ENCODE assay signal across 23 mouse cellular contexts in genomic region chr19:27967590-27967989, GRCm38 (mm10). TPM values are rescaled to one million over a fixed set of nuclear protein-coding genes. Genes with fewer than 3 reads are reported as not detected.
A peak's percentile ranks its signal among the peaks of the same experiment; 100 is the strongest.
DNase-seq lines count a peak whose midpoint lies in the region; ATAC-seq and TF ChIP-seq lines count a peak whose summit lies in the region.
"Had no signal": no experiment of that assay in that cellular context is flagged by ENCODE, and none has a peak within 500 bp of the region (broad histone marks: within the 10 kb centered on the region; RNA-seq: fewer than 3 reads in every experiment).

No protein-coding gene starts in this region.

- TF ChIP-seq POLR2A in thymus, adult 2 months (IDR thresholded peaks at IDR 0.05; ENCODE audit: control insufficient read depth, extremely low read depth, insufficient read depth, low read length, poor library complexity), result no peak

- H3K9me3 ChIP-seq in forebrain, embryonic 15.5 days, result no peaks in the 10 kb centered on the region
- H3K9me3 ChIP-seq: embryonic facial prominence, embryonic 15.5 days; forebrain, embryonic 10.5 days; heart, embryonic 15.5 days; limb, embryonic 12.5 days; liver, embryonic 15.5 days; megakaryocyte, embryonic 14.5 days; neural tube, embryonic 13.5 days had no signal

- DNase-seq in thymus, adult 2 months, result peak; percentile 21
- no peak for DNase-seq in thymus, adult 18-20 months
- peak; percentile 20 for DNase-seq in c-Kit-positive CD71-positive TER-119-negative erythroid progenitor cells, embryonic 14.5 days (ENCODE audit: low read depth)
- DNase-seq in thymus, postnatal 4 days, result peak; percentile 18
- no peak for DNase-seq in adrenal gland, adult 8-10 months
- DNase-seq in gastrocnemius, postnatal 10 days, result no peak
- DNase-seq: adrenal gland, postnatal 14 days; cerebellum, adult 9-11 months; embryo, embryonic 11 days; right cerebral cortex, postnatal 14 days had no signal

- no peaks in the 10 kb centered on the region for H3K27me3 ChIP-seq in thymus, adult 2 months (ENCODE audit: control insufficient read depth, insufficient read depth, low read length)
- no peaks in the 10 kb centered on the region for H3K27me3 ChIP-seq in forebrain, embryonic 15.5 days
- H3K27me3 ChIP-seq: embryonic facial prominence, embryonic 15.5 days; heart, embryonic 15.5 days; limb, embryonic 12.5 days; liver, embryonic 15.5 days; megakaryocyte, embryonic 14.5 days; neural tube, embryonic 13.5 days had no signal

- TF ChIP-seq CTCF in thymus, adult 2 months (IDR thresholded peaks at IDR 0.05; ENCODE audit: borderline replicate concordance, control insufficient read depth, extremely low read depth, insufficient read depth, low read length, poor library complexity), result no peak

- H3K36me3 ChIP-seq in thymus, adult 2 months (ENCODE audit: control insufficient read depth, insufficient read depth, low read length), result no peaks in the 10 kb centered on the region
- 0 out of 2 replicates have a peak, but pooled peaks cover 5% of the 10 kb centered on the region for H3K36me3 ChIP-seq in forebrain, embryonic 15.5 days
- H3K36me3 ChIP-seq: heart, embryonic 15.5 days; liver, embryonic 15.5 days had no signal

- H3K4me3 ChIP-seq in thymus, adult 2 months (ENCODE audit: control insufficient read depth, insufficient read depth, low read length), result no peak overlapping the region
- H3K4me3 ChIP-seq in forebrain, embryonic 15.5 days, result no peak overlapping the region
- H3K4me3 ChIP-seq: embryonic facial prominence, embryonic 15.5 days; forebrain, embryonic 10.5 days; heart, embryonic 15.5 days; layer of hippocampus, adult 2 months; limb, embryonic 12.5 days; liver, embryonic 15.5 days; megakaryocyte, embryonic 14.5 days; neural tube, embryonic 13.5 days had no signal

- H3K4me2 ChIP-seq in forebrain, embryonic 15.5 days (replicated peaks), result no peak overlapping the region
- H3K4me2 ChIP-seq: embryonic facial prominence, embryonic 15.5 days; heart, embryonic 15.5 days; limb, embryonic 12.5 days; liver, embryonic 15.5 days; neural tube, embryonic 13.5 days had no signal

- H3K4me1 ChIP-seq in thymus, adult 2 months (replicated peaks; ENCODE audit: control insufficient read depth, insufficient read depth, low read length), result peaks cover 2% of the 10 kb centered on the region; the same call in 1 of the 2 replicates
- no peaks in the 10 kb centered on the region for H3K4me1 ChIP-seq in forebrain, embryonic 15.5 days
- H3K4me1 ChIP-seq: embryonic facial prominence, embryonic 15.5 days; forebrain, embryonic 10.5 days; heart, embryonic 15.5 days; limb, embryonic 12.5 days; neural tube, embryonic 13.5 days had no signal

- WGBS in thymus, adult 2 months, result 15% methylated on average over 3 of the region's 3 CpGs
- WGBS in forebrain, embryonic 15.5 days, result 95% methylated on average over 3 of the region's 3 CpGs

- ATAC-seq in megakaryocyte-erythroid progenitor cell, adult 5-6 weeks (replicated peaks; ENCODE audit: low FRiP score, low TSS enrichment, poor library complexity, severe bottlenecking), result peak; percentile 84
- ATAC-seq in forebrain, embryonic 15.5 days (replicated peaks), result no peak
- ATAC-seq: intestine, embryonic 16.5 days; lung, postnatal 0 days had no signal

- no peak overlapping the region for H3K9ac ChIP-seq in forebrain, embryonic 15.5 days (replicated peaks)
- H3K9ac ChIP-seq: embryonic facial prominence, embryonic 15.5 days; heart, embryonic 15.5 days; limb, embryonic 12.5 days; liver, embryonic 15.5 days; neural tube, embryonic 13.5 days had no signal

- H3K27ac ChIP-seq in thymus, adult 2 months (ENCODE audit: control insufficient read depth, insufficient read depth, low read length), result no peak overlapping the region
- no peak overlapping the region for H3K27ac ChIP-seq in forebrain, embryonic 15.5 days (replicated peaks)
- H3K27ac ChIP-seq: embryonic facial prominence, embryonic 15.5 days; forebrain, embryonic 10.5 days; heart, embryonic 15.5 days; kidney, postnatal 0 days; layer of hippocampus, adult 2 months; limb, embryonic 12.5 days; liver, embryonic 15.5 days; neural tube, embryonic 13.5 days had no signal

RNA-seq across cellular contexts. Expression of gene Rfx3, which starts 43.4 kb away (rescaled TPM):
- 7.0 and 7.5 TPM in 2 replicates for polyA plus RNA-seq in thymus, adult 2 months (2012; rRNA removed)
- total RNA-seq in megakaryocyte-erythroid progenitor cell, adult 5-6 weeks (2014; fragmentation: Nextera tagmentation), result 5.1 and 13.6 TPM in 2 replicates
- 3.4 and 4.0 TPM in 2 replicates for total RNA-seq in megakaryocyte-erythroid progenitor cell, adult 5-6 weeks (2017)
- 38.5 and 40.3 TPM in 2 replicates for polyA plus RNA-seq in forebrain, embryonic 15.5 days (2015; fragmentation: Nextera tagmentation; extraction: Ambion mirVana)
- 1 to 10 TPM; 7.3 to 9.5 (median 8.2) TPM for total RNA-seq in adrenal gland, adult 8-10 months (2022)
- total RNA-seq in gastrocnemius, postnatal 10 days (2021), result 1 to 10 TPM; 4.9 to 6.3 TPM

Comparison
In these comparisons a context has a peak if more than half of its experiments do, and no peak if none do; other contexts are left out.
1. DNase-seq: peak in thymus, adult 2 months (single experiment), c-Kit-positive CD71-positive TER-119-negative erythroid progenitor cells, embryonic 14.5 days (single experiment) and thymus, postnatal 4 days (single experiment); none in thymus, adult 18-20 months (0 of 2), adrenal gland, adult 8-10 months (single experiment) and gastrocnemius, postnatal 10 days (single experiment).